Mouse (Mus musculus): Measurements from ENCODE around the gene Fam170b. TPM values are rescaled to one million over a fixed set of nuclear protein-coding genes. Genes with fewer than 3 reads are reported as not detected.

Fam170b gene
- polyA plus RNA-seq (2016; fragmentation: Nextera tagmentation; extraction: Ambion mirVana) = 0.09 and 0.17 TPM in 2 replicates

GRCm38 (mm10) chr14:32833847-32834246, at the start of gene Fam170b:
Fam170b (plus strand) TSS chr14:32833962.
- Histone ChIP-seq H3K9me3 (replicated peaks) (peaks cover 10% of the 10 kb centered on the region), H3K27ac (ENCODE audit: poor library complexity, severe bottlenecking) (no peak within 1 kb of the TSS), H3K4me1 (replicated peaks) (0 out of 2 replicates have a peak, but pooled peaks cover 6% of the 10 kb centered on the region), H3K27me3 (replicated peaks) (peaks cover 4% of the 10 kb centered on the region; the same call in 1 of the 2 replicates), H3K9ac (no peak within 1 kb of the TSS), H3K4me2 (no peak within 1 kb of the TSS), H3K36me3 (no peaks in the 10 kb centered on the region), H3K4me3 (no peak within 1 kb of the TSS)
- no peak for ATAC-seq (ENCODE audit: insufficient number of reproducible peaks, low FRiP score)
- WGBS = 74% methylated on average over 8 of the region's 8 CpGs

GRCm38 (mm10) chr14:32784130-32784747, 49.5 kb upstream of the Fam170b start:
- no peak for ATAC-seq (ENCODE audit: insufficient number of reproducible peaks, low FRiP score)
- no peaks in the 10 kb centered on the region for H3K36me3 ChIP-seq
- 52% methylated on average over 12 of the region's 12 CpGs for WGBS
- no peak overlapping the region for H3K4me3 ChIP-seq
- no peak overlapping the region for H3K9ac ChIP-seq
- H3K4me1 ChIP-seq (replicated peaks) = peaks cover 18% of the 10 kb centered on the region
- no peaks in the 10 kb centered on the region for H3K27me3 ChIP-seq (replicated peaks)
- no peak overlapping the region for H3K27ac ChIP-seq (ENCODE audit: poor library complexity, severe bottlenecking)
- H3K9me3 ChIP-seq (replicated peaks) = no peaks in the 10 kb centered on the region
- no peak overlapping the region for H3K4me2 ChIP-seq

- Histone ChIP-seq H3K27me3 (replicated peaks) (no peaks in the 10 kb centered on the region), H3K36me3 (no peaks in the 10 kb centered on the region), H3K4me2 (no peak overlapping the region), H3K27ac (ENCODE audit: poor library complexity, severe bottlenecking) (no peak overlapping the region), H3K9me3 (replicated peaks) (no peaks in the 10 kb centered on the region), H3K4me1 (replicated peaks) (peaks cover 18% of the 10 kb centered on the region), H3K4me3 (no peak overlapping the region), H3K9ac (no peak overlapping the region)
- no peak for ATAC-seq (ENCODE audit: insufficient number of reproducible peaks, low FRiP score)
- 79% methylated on average over 4 of the region's 4 CpGs for WGBS
These were observed 49.0 kb upstream of the Fam170b start for GRCm38 (mm10) chr14:32784748-32785134.

- no peak for ATAC-seq (ENCODE audit: insufficient number of reproducible peaks, low FRiP score)
These were observed 48.1 kb upstream of the Fam170b start, which contains the start of gene Tmem273 for GRCm38 (mm10) chr14:32785556-32786130. Tmem273 (plus strand) TSS chr14:32785963.

GRCm38 (mm10) chr14:32787691-32788090, 46.1 kb upstream of the Fam170b start:
- Histone ChIP-seq H3K27me3 (replicated peaks) (no peaks in the 10 kb centered on the region), H3K9me3 (replicated peaks) (no peaks in the 10 kb centered on the region), H3K4me1 (replicated peaks) (peaks cover 14% of the 10 kb centered on the region), H3K4me3 (no peak overlapping the region), H3K27ac (ENCODE audit: poor library complexity, severe bottlenecking) (no peak overlapping the region), H3K36me3 (no peaks in the 10 kb centered on the region), H3K4me2 (no peak overlapping the region), H3K9ac (no peak overlapping the region)
- ATAC-seq (ENCODE audit: insufficient number of reproducible peaks, low FRiP score) = no peak
- 51% methylated on average over 5 of the region's 5 CpGs for WGBS

More at GRCm38 (mm10) chr14:32785556-32786130, 48.1 kb upstream of the Fam170b start, which contains the start of gene Tmem273:
- H3K4me2 ChIP-seq = no peak within 1 kb of the TSS
- peaks cover 18% of the 10 kb centered on the region for H3K4me1 ChIP-seq (replicated peaks)
- 66% methylated on average over 3 of the region's 3 CpGs for WGBS
- no peaks in the 10 kb centered on the region for H3K36me3 ChIP-seq
- H3K9ac ChIP-seq = no peak within 1 kb of the TSS
- no peaks in the 10 kb centered on the region for H3K27me3 ChIP-seq (replicated peaks)
- no peaks in the 10 kb centered on the region for H3K9me3 ChIP-seq (replicated peaks)
- H3K27ac ChIP-seq (ENCODE audit: poor library complexity, severe bottlenecking) = no peak within 1 kb of the TSS
- no peak within 1 kb of the TSS for H3K4me3 ChIP-seq

- 72% methylated on average over 8 of the region's 8 CpGs for WGBS
- Histone ChIP-seq H3K4me3 (no peak overlapping the region), H3K9ac (no peak overlapping the region), H3K4me2 (no peak overlapping the region), H3K36me3 (no peaks in the 10 kb centered on the region), H3K27me3 (replicated peaks) (0 out of 2 replicates have a peak, but pooled peaks cover 6% of the 10 kb centered on the region), H3K9me3 (replicated peaks) (no peaks in the 10 kb centered on the region), H3K4me1 (replicated peaks) (no peaks in the 10 kb centered on the region), H3K27ac (ENCODE audit: poor library complexity, severe bottlenecking) (no peak overlapping the region)
- ATAC-seq (ENCODE audit: insufficient number of reproducible peaks, low FRiP score) = no peak
These were observed 37.4 kb upstream of the Fam170b start for GRCm38 (mm10) chr14:32796375-32796774.

GRCm38 (mm10) chr14:32797803-32798202, 36.0 kb upstream of the Fam170b start:
- Histone ChIP-seq H3K4me2 (no peak overlapping the region), H3K4me1 (replicated peaks) (peaks cover 5% of the 10 kb centered on the region; the same call in 1 of the 2 replicates), H3K4me3 (no peak overlapping the region), H3K9me3 (replicated peaks) (no peaks in the 10 kb centered on the region), H3K27ac (ENCODE audit: poor library complexity, severe bottlenecking) (no peak overlapping the region), H3K27me3 (replicated peaks) (0 out of 2 replicates have a peak, but pooled peaks cover 6% of the 10 kb centered on the region), H3K9ac (no peak overlapping the region), H3K36me3 (no peaks in the 10 kb centered on the region)
- ATAC-seq (ENCODE audit: insufficient number of reproducible peaks, low FRiP score) = no peak
- WGBS = 79% methylated on average over 2 of the region's 2 CpGs

GRCm38 (mm10) chr14:32798355-32798754, 35.4 kb upstream of the Fam170b start:
- Histone ChIP-seq H3K27me3 (replicated peaks) (0 out of 2 replicates have a peak, but pooled peaks cover 6% of the 10 kb centered on the region), H3K9me3 (replicated peaks) (no peaks in the 10 kb centered on the region), H3K27ac (ENCODE audit: poor library complexity, severe bottlenecking) (no peak overlapping the region), H3K4me1 (replicated peaks) (peaks cover 5% of the 10 kb centered on the region; the same call in 1 of the 2 replicates), H3K9ac (no peak overlapping the region), H3K4me2 (no peak overlapping the region), H3K4me3 (no peak overlapping the region), H3K36me3 (no peaks in the 10 kb centered on the region)
- ATAC-seq (ENCODE audit: insufficient number of reproducible peaks, low FRiP score) = no peak
- WGBS = 79% methylated on average over 4 of the region's 4 CpGs

- Histone ChIP-seq H3K4me2 (no peak overlapping the region), H3K36me3 (no peaks in the 10 kb centered on the region), H3K9ac (no peak overlapping the region), H3K9me3 (replicated peaks) (no peaks in the 10 kb centered on the region), H3K4me1 (replicated peaks) (peaks cover 5% of the 10 kb centered on the region; the same call in 1 of the 2 replicates), H3K27ac (ENCODE audit: poor library complexity, severe bottlenecking) (no peak overlapping the region), H3K4me3 (no peak overlapping the region), H3K27me3 (replicated peaks) (0 out of 2 replicates have a peak, but pooled peaks cover 5% of the 10 kb centered on the region)
- WGBS = 68% methylated on average over 7 of the region's 7 CpGs
- ATAC-seq (ENCODE audit: insufficient number of reproducible peaks, low FRiP score) = no peak
These were observed 33.7 kb upstream of the Fam170b start for GRCm38 (mm10) chr14:32800048-32800447.

GRCm38 (mm10) chr14:32801016-32801661, 32.6 kb upstream of the Fam170b start:
- H3K27me3 ChIP-seq (replicated peaks) = peaks cover 6% of the 10 kb centered on the region; the same call in 1 of the 2 replicates
- peaks cover 5% of the 10 kb centered on the region; the same call in 1 of the 2 replicates for H3K4me1 ChIP-seq (replicated peaks)
- no peaks in the 10 kb centered on the region for H3K36me3 ChIP-seq
- H3K27ac ChIP-seq (ENCODE audit: poor library complexity, severe bottlenecking) = no peak overlapping the region
- H3K4me2 ChIP-seq = no peak overlapping the region
- H3K4me3 ChIP-seq = no peak overlapping the region
- 48% methylated on average over 11 of the region's 11 CpGs for WGBS
- no peaks in the 10 kb centered on the region for H3K9me3 ChIP-seq (replicated peaks)
- ATAC-seq (ENCODE audit: insufficient number of reproducible peaks, low FRiP score) = no peak
- no peak overlapping the region for H3K9ac ChIP-seq

GRCm38 (mm10) chr14:32801662-32802024, 32.1 kb upstream of the Fam170b start:
- H3K4me1 ChIP-seq (replicated peaks) = peaks cover 5% of the 10 kb centered on the region; the same call in 1 of the 2 replicates
- no peak for ATAC-seq (ENCODE audit: insufficient number of reproducible peaks, low FRiP score)
- no peak overlapping the region for H3K4me2 ChIP-seq
- H3K4me3 ChIP-seq = no peak overlapping the region
- H3K9me3 ChIP-seq (replicated peaks) = no peaks in the 10 kb centered on the region
- no peak overlapping the region for H3K9ac ChIP-seq
- no peaks in the 10 kb centered on the region for H3K36me3 ChIP-seq
- H3K27me3 ChIP-seq (replicated peaks) = peaks cover 9% of the 10 kb centered on the region; the same call in 1 of the 2 replicates
- H3K27ac ChIP-seq (ENCODE audit: poor library complexity, severe bottlenecking) = no peak overlapping the region

All from heart, embryonic 12.5 days (tissue).